Mouse (Mus musculus) intestine, embryonic 14.5 days (tissue): ENCODE results near the gene Herpud2. TPM values are rescaled to one million over a fixed set of nuclear protein-coding genes. Genes with fewer than 3 reads are reported as not detected.
A peak's percentile ranks its signal among the peaks of the same experiment; 100 is the strongest.

ENCODE experiments used
- ATAC-seq: fragments of 200-750 bp; cut with Nextera tagmentation; replicated peaks from 2 replicates; pipeline ENCODE4 v1.8.0; 2017; ENCODE audit warnings: low read depth, moderate number of reproducible peaks, moderate TSS enrichment, moderate library complexity; ENCODE audit not compliant: low FRiP score, low TSS enrichment
- DNase-seq: peaks from one replicate; pipeline ENCODE4 v3.0.0-alpha.2; 2018; ENCODE audit warnings: low spot score
- H3K27ac ChIP-seq: fragments of 300-500 bp; sonication (generic); 2 replicates; pipeline ENCODE4 v1.5.1; 2014; ENCODE audit warnings: low read depth, mild to moderate bottlenecking, control low read depth
- H3K27me3 ChIP-seq: fragments of 300-500 bp; sonication (generic); replicated peaks from 2 replicates; pipeline ENCODE4 v1.6.1; 2014; ENCODE audit warnings: low read length, control low read depth; ENCODE audit not compliant: control insufficient read depth, insufficient read depth
- H3K36me3 ChIP-seq: fragments of 300-500 bp; sonication (generic); 2 replicates; pipeline ENCODE4 v1.6.1; 2014; ENCODE audit warnings: low read length, control low read depth; ENCODE audit not compliant: control insufficient read depth, insufficient read depth
- H3K4me1 ChIP-seq: fragments of 300-500 bp; sonication (generic); replicated peaks from 2 replicates; pipeline ENCODE4 v1.6.1; 2014; ENCODE audit warnings: low read length, control low read depth, mixed read lengths; ENCODE audit not compliant: control insufficient read depth, insufficient read depth
- H3K4me2 ChIP-seq: fragments of 300-500 bp; sonication (generic); 2 replicates; pipeline ENCODE4 v1.6.1; 2014; ENCODE audit warnings: low read length
- H3K4me3 ChIP-seq: fragments of 300-500 bp; sonication (generic); 2 replicates; pipeline ENCODE4 v1.5.1; 2014; ENCODE audit warnings: low read depth, low read length, control low read depth, mixed read lengths
- H3K9ac ChIP-seq: fragments of 300-500 bp; sonication (generic); 2 replicates; pipeline ENCODE4 v1.6.1; 2014; ENCODE audit warnings: mild to moderate bottlenecking, low read length
- H3K9me3 ChIP-seq: fragments of 300-500 bp; sonication (generic); 2 replicates; pipeline ENCODE4 v1.6.1; 2016; ENCODE audit warnings: low read length, control low read depth; ENCODE audit not compliant: control insufficient read depth
- WGBS: fragments of 180-500 bp; shearing (Covaris S2); extraction: QIAGEN DNeasy Blood & Tissue Kit; methylation state at CpG from one replicate; pipeline ENCODE4 v1.1.7; 2014; 5-methylcytosine and 5-hydroxymethylcytosine counted together
- polyA plus RNA-seq: library from polyadenylated mRNA; unstranded; fragments of >200 nt; fragmentation: Nextera tagmentation; extraction: Ambion mirVana; gene quantifications from 2 replicates; pipeline ENCODE4 v1.2.1, GENCODE M21; 2014

The Herpud2 gene
- polyA plus RNA-seq, 1 experiment from 2014 or later: 28.7 TPM

DNA sequence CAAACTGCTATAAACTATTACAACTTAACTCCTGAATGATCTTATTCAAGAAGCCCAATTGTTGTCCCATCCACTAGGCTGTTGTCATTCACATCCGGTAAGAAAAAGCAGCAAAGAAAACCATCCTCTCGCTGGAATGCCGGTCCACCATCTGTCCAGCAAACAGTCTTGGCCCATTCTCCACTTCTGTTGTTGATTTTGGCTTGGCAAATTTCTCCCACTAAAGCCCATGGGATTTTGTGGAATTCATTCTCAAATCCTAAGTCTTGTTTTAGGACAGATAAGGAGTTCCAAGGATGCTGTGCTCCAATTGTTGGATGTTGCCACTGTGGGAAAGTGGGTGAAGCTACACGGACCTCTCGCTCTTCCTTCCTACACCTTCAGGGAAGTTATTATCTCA is 25.6 kb upstream of the Herpud2 start:
- Histone ChIP-seq H3K4me2 (no peak overlapping the region), H3K27ac (no peak overlapping the region), H3K27me3 (no peaks in the 10 kb centered on the region), H3K4me3 (no peak overlapping the region), H3K4me1 (peaks cover 8% of the 10 kb centered on the region; the same call in 1 of the 2 replicates), H3K9me3 (no peaks in the 10 kb centered on the region), H3K9ac (no peak overlapping the region), H3K36me3 (no peaks in the 10 kb centered on the region)
- DNase-seq (no peak), ATAC-seq (no peak)
- WGBS: 86% methylated on average over 5 of the region's 5 CpGs

DNA sequence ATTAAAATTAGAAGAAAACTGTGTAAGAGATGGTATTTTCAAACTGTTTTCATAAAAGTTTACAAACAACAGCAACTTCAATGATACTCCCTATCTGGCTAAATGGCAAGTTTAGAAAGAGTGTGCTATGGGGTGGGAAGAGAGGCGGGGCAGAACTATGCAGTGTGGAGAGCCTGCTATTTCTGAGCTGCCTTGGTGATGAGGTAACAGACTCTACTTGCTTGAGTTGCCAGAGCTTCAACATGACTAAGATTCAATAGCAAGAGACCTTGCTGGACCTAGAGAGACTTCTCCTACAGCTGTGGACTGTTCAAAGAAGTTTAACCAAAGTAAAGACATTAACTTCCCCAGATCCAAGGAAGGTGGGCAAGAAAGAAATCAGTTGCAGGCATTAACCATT is 24.9 kb upstream of the Herpud2 start:
- no peak for DNase-seq

DNA sequence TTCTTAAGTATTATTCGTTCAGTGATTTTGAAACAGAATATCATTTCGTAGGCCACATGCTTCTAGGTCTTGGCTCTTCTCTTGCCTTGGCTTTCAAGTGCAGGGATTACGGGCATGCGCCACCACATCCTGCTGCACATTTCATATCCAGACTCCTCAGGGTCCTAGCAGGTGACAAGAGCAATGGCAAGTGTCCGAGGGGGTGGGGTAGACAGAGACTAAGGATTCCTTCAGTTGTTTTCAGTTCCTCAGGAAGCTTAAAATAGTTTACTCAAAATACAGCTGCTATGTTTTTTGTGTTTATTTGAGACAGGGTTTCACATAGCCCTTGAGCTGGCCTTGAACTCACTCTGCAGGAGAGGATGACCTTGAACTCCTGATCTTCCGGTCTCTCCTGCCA is 24.4 kb upstream of the Herpud2 start:
- peaks cover 8% of the 10 kb centered on the region; the same call in 1 of the 2 replicates for H3K4me1 ChIP-seq
- no peaks in the 10 kb centered on the region for H3K27me3 ChIP-seq
- H3K27ac ChIP-seq: no peak overlapping the region
- H3K9me3 ChIP-seq: no peaks in the 10 kb centered on the region
- H3K4me3 ChIP-seq: no peak overlapping the region
- 83% methylated on average over 6 of the region's 6 CpGs for WGBS
- no peak for ATAC-seq
- no peaks in the 10 kb centered on the region for H3K36me3 ChIP-seq
- no peak for DNase-seq
- H3K9ac ChIP-seq: no peak overlapping the region
- H3K4me2 ChIP-seq: no peak overlapping the region

More for the DNA sequence above, 24.9 kb upstream of the Herpud2 start:
- WGBS: 73% methylated on average over 1 of the region's 1 CpGs
- Histone ChIP-seq H3K4me3 (no peak overlapping the region), H3K4me2 (no peak overlapping the region), H3K36me3 (no peaks in the 10 kb centered on the region), H3K9me3 (no peaks in the 10 kb centered on the region), H3K27ac (no peak overlapping the region), H3K27me3 (no peaks in the 10 kb centered on the region), H3K4me1 (peaks cover 8% of the 10 kb centered on the region; the same call in 1 of the 2 replicates), H3K9ac (no peak overlapping the region)
- no peak for ATAC-seq

- Histone ChIP-seq H3K4me1 (peaks cover 8% of the 10 kb centered on the region; the same call in 1 of the 2 replicates), H3K4me3 (no peak overlapping the region), H3K27me3 (no peaks in the 10 kb centered on the region), H3K27ac (peak overlapping the region; percentile 64; the same call in 1 of the 2 replicates), H3K36me3 (no peaks in the 10 kb centered on the region), H3K4me2 (peak overlapping the region; percentile 12; the same call in 1 of the 2 replicates), H3K9ac (no peak overlapping the region), H3K9me3 (no peaks in the 10 kb centered on the region)
- WGBS: 23% methylated on average over 5 of the region's 5 CpGs
- ATAC-seq: 0 out of 2 replicates have a peak, but pooled peaks have one; percentile 58
- no peak for DNase-seq
Measured at GRCm38 (mm10) chr9:25175039-25175442, 23.4 kb upstream of the Herpud2 start.

DNA sequence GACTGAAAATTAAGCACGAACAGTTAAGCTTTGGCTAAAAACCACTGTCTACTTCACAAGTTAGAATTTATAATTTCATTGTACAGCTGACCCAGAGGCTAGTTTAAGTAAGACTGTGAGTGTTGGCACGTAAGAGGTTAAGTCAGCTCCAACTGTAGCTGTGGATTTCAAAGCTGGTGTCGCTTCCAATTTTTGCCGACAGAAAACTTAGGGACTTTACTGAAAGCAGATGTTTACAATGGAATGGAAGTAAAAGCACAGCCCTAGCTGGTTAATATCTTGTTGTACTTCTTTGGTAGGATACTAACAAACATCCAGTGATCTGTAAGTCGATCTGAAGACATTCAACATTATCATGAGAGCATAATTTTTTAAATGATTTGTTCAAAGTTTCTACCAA is 23.0 kb upstream of the Herpud2 start:
- Histone ChIP-seq H3K27ac (peak overlapping the region; percentile 64; the same call in 1 of the 2 replicates), H3K4me3 (no peak overlapping the region), H3K27me3 (no peaks in the 10 kb centered on the region), H3K9ac (no peak overlapping the region), H3K36me3 (no peaks in the 10 kb centered on the region), H3K4me2 (peak overlapping the region; percentile 12; the same call in 1 of the 2 replicates), H3K9me3 (no peaks in the 10 kb centered on the region), H3K4me1 (peaks cover 8% of the 10 kb centered on the region; the same call in 1 of the 2 replicates)
- 41% methylated on average over 5 of the region's 5 CpGs for WGBS
- DNase-seq (no peak), ATAC-seq (no peak)

GRCm38 (mm10) chr9:25173171-25173570 is 21.6 kb upstream of the Herpud2 start:
- Histone ChIP-seq H3K9me3 (no peaks in the 10 kb centered on the region), H3K4me1 (peaks cover 8% of the 10 kb centered on the region; the same call in 1 of the 2 replicates), H3K4me3 (no peak overlapping the region), H3K36me3 (no peaks in the 10 kb centered on the region), H3K4me2 (no peak overlapping the region), H3K9ac (no peak overlapping the region), H3K27ac (no peak overlapping the region), H3K27me3 (no peaks in the 10 kb centered on the region)
- no peak for ATAC-seq
- 50% methylated on average over 4 of the region's 4 CpGs for WGBS
- DNase-seq: no peak

DNA sequence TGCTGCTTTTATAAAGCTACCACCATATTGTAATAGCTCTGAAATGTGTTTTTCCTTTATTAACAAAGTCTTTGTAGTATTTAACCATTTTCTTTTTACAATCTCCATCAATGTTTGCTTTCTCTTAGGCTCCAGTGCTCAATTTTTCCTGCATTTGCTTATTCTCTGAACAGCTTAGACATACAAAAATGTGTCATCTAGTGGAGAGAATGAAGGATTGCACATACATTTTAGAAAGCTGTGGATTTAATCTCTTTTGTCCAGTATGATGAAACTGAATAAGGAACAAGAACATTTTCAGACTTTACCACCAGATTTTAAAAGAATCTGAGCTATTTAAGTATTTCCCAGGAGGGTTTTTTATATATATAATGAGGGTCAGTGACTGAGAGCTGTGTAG is 18.0 kb upstream of the Herpud2 start:
- Histone ChIP-seq H3K9me3 (no peaks in the 10 kb centered on the region), H3K27ac (no peak overlapping the region), H3K36me3 (no peaks in the 10 kb centered on the region)

GRCm38 (mm10) chr9:25167458-25168084 is 16.0 kb upstream of the Herpud2 start:
- Histone ChIP-seq H3K27ac (no peak overlapping the region), H3K27me3 (no peaks in the 10 kb centered on the region), H3K9ac (no peak overlapping the region), H3K9me3 (no peaks in the 10 kb centered on the region), H3K4me3 (no peak overlapping the region), H3K36me3 (no peaks in the 10 kb centered on the region), H3K4me2 (no peak overlapping the region), H3K4me1 (no peaks in the 10 kb centered on the region)
- ATAC-seq (0 out of 2 replicates have a peak, but pooled peaks have one; percentile 43), DNase-seq (peak; percentile 88)
- 28% methylated on average over 6 of the region's 6 CpGs for WGBS

More for the DNA sequence above, 18.0 kb upstream of the Herpud2 start:
- H3K27me3 ChIP-seq: no peaks in the 10 kb centered on the region
- H3K4me1 ChIP-seq: no peaks in the 10 kb centered on the region
- H3K9ac ChIP-seq: no peak overlapping the region
- no peak for DNase-seq
- H3K4me3 ChIP-seq: no peak overlapping the region
- H3K4me2 ChIP-seq: no peak overlapping the region
- no peak for ATAC-seq

- ATAC-seq (no peak), DNase-seq (no peak)
- no peak overlapping the region for H3K4me3 ChIP-seq
- H3K4me1 ChIP-seq: no peaks in the 10 kb centered on the region
- no peaks in the 10 kb centered on the region for H3K27me3 ChIP-seq
- H3K27ac ChIP-seq: no peak overlapping the region
- no peaks in the 10 kb centered on the region for H3K9me3 ChIP-seq
- WGBS: 43% methylated on average over 4 of the region's 4 CpGs
- H3K36me3 ChIP-seq: no peaks in the 10 kb centered on the region
- no peak overlapping the region for H3K4me2 ChIP-seq
- no peak overlapping the region for H3K9ac ChIP-seq
Measured at GRCm38 (mm10) chr9:25158218-25158617, 6.6 kb upstream of the Herpud2 start.
